Mouse (Mus musculus) ovary, postnatal 14 days (tissue): ENCODE measurements around the gene Sfta2.
A peak's percentile ranks its signal among the peaks of the same experiment; 100 is the strongest.

Experiments
- DNase-seq: peaks from one replicate; pipeline ENCODE4 v3.0.0; 2022; ENCODE audit warnings: low spot score

The Sfta2 gene

GRCm38 (mm10) chr17:35592131-35592530 lies 9.2 kb upstream of the Sfta2 start:
- no peak for DNase-seq

DNA sequence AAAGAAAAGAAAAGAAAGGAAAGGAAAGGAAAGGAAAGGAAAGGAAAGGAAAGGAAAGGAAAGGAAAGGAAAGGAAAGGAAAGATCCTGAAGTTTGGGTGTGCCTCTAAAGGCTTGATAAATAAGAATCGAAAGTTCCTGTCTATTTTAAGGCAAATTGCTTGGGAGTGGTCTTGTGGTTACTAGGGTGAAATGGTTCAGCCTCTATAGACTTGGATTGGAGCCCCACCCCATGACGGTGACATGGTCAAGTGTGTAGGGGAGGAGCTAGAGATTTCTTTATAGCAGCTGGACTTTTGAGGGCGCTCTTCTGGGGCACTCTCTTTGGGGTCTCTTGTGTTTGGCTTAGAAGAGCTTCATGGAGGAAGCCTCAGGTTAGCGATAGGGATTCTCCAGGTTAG lies 7.6 kb upstream of the Sfta2 start:
- DNase-seq, result no peak

DNA sequence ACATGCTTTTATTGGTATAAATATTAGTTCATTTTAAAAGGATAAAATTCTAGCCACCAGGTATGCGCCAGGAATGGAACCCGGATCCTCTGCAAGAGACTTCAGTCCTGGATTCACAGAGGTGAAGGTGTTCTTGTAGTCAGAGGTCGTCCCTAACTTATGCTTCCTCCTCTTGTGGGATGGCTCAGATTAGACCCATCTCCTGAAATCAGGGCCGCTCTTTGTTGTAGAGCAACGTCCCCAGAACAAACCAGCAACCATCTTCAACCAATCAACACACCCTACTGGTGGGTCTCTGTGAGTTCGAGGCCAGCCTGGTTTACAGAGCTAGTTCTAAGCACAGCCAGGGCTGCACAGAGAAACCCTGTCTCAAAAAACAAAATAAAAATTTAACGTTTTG lies 6.9 kb upstream of the Sfta2 start:
- DNase-seq, result no peak

DNA sequence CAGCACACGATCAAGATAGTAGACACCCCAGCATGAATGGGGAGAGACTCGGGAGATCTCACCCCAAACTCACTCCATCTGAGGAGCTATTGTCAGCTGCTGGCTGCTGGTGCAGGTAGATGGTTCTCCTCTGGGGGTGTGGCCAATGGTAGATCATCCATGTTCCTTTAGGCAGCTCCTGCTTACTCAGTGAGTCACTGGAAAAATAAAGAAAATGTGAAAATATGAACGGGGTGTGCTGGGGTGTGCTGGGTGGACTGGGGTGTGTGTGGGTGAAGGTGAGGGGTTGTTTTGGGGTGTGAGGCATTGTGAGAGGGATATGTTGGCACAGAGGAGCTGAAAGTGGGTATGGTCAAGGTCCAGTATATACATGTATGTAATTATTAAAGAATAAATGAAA lies 4.0 kb upstream of the Sfta2 start:
- DNase-seq, result no peak

- DNase-seq, result no peak
Measured at GRCm38 (mm10) chr17:35601736-35602354, 496 bp downstream of the Sfta2 start.

- DNase-seq, result no peak
Measured at GRCm38 (mm10) chr17:35617127-35617526, 15.8 kb downstream of the Sfta2 start.

DNA sequence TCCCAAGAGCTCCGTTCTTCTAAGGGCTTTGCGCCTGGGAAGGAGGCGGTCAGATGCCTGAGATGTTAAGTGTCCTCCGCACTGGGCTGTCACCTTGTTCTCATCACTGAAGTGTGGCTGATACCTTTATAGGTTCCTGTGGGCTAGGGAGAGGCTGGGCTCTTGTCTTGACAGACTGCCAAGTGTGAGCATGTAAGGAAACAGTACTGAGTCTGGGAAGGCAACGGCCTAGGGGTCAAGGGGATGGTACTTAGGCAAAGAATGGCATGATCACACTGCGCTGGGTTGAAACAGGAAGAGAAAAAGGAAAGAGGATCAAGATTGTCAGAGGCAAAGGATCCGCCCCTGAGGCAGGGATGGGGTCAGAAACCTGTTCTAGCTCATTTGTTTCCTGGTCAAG lies 25.2 kb downstream of the Sfta2 start, which contains the start of gene Gm9573:
Gene Gm9573, minus strand, starts transcription at position 101 of the 400 bp plus-strand sequence.
- no peak for DNase-seq

- no peak for DNase-seq
Measured at GRCm38 (mm10) chr17:35633992-35634391, 32.6 kb downstream of the Sfta2 start.

DNA sequence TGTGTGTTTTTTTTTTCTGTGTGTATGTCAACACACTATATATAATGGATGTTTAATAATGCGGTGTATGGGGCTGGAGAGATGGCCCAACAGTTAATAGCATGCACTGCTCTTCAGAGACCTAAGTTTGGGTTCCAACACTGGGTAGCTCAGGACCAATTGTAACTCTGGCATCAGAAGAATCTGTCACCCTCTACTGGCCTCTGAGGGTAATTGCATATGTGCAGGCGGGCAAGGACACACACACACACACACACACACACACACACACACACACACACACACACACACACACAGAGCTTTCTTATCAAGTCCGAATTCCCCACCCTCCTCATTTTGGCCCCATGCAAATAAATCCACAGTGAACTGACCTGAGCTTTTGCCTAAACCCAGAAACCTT lies 33.9 kb downstream of the Sfta2 start:
- DNase-seq, result no peak

GRCm38 (mm10) chr17:35635699-35636111 lies 34.4 kb downstream of the Sfta2 start:
- peak; percentile 69 for DNase-seq

DNA sequence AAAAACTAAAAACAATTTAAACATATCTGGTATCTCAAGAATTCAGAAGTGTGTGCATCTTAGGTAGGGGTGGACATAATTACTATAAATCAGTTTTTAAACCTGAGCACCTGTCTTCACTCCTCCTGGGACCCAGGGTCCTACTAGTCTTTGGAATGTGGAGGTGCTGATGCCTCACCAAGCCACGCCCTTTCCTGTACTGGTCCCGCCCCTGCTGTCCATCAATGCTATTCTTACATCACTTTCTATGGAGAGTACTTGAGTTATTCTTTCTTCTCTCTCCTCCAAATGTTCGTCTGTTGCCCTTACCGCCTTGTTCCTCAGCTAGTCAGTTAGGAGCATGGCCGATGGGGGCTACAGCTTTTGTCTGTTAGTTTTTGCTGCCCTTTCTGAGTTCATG lies 35.0 kb downstream of the Sfta2 start:
- DNase-seq, result no peak

DNA sequence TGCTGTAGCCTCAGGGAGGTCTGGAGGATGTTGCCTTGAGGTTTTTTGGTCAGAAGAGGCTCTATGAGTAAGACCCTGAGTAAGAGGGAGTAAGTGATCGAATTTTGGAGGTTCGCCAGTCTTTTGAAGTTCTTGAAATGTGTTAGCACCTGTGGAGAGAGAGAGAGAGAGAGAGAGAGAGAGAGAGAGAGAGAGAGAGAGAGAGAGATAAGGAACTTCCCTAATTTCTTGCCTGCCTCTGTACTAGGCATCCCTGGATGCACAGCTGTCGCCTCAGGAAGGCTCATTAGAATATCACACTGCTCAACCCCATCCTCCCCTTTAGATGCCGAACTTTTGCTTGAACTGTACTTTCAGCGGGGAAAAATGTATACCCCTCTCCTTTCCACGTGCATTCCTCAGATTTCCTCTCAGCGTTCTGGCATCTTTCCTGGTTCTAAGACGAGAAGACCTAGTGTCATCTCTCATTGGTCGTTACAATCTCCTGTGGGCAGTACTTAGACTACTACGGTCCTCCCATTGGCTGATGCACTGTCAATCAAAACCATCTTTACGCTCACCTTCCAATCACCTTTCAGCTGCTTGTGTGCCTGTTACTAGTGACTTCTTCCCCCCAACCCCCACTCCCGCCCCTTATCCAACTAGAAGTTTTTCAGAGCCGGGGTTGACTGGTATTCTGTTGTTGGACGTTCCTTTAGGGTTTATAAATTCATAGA lies 37.3 kb downstream of the Sfta2 start:
- peak; percentile 82 for DNase-seq

- no peak for DNase-seq
Measured at GRCm38 (mm10) chr17:35639352-35639751, 38.0 kb downstream of the Sfta2 start.

GRCm38 (mm10) chr17:35643609-35644236 lies 42.4 kb downstream of the Sfta2 start, which contains the start of gene Mucl3:
Gene Mucl3, minus strand, starts transcription at chr17:35643695.
- no peak for DNase-seq

GRCm38 (mm10) chr17:35649429-35649828 lies 48.1 kb downstream of the Sfta2 start:
- no peak for DNase-seq

- DNase-seq, result no peak
Measured at GRCm38 (mm10) chr17:35653086-35653485, 51.7 kb downstream of the Sfta2 start.

GRCm38 (mm10) chr17:35665957-35666515 lies 64.7 kb downstream of the Sfta2 start:
- peak; percentile 28 for DNase-seq

GRCm38 (mm10) chr17:35666851-35667256 lies 65.5 kb downstream of the Sfta2 start:
- DNase-seq, result no peak

- peak; percentile 98 for DNase-seq
Measured at GRCm38 (mm10) chr17:35667334-35668065, 66.2 kb downstream of the Sfta2 start, which contains the start of gene Vars2. Gene Vars2, minus strand, starts transcription at chr17:35667592.

DNA sequence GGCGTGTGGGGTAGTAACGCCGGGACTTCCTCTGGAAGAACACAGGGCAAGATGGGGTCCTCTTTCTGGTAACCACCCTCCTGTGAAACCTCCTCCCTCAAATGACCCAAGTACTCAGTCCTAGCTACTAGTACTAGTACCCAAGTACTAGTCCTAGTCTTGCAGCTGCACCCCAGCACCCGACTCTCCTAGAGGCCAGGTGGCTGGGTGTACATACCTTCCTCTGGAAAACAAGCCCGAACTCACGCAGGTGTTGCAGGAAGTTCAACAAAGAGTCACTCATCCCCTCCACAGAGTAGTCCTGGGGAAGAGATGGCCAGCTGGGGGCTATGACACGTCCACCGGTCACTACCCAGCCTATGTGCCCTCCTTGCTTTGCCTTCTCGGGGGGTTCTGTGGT lies 68.4 kb downstream of the Sfta2 start:
- no peak for DNase-seq

DNA sequence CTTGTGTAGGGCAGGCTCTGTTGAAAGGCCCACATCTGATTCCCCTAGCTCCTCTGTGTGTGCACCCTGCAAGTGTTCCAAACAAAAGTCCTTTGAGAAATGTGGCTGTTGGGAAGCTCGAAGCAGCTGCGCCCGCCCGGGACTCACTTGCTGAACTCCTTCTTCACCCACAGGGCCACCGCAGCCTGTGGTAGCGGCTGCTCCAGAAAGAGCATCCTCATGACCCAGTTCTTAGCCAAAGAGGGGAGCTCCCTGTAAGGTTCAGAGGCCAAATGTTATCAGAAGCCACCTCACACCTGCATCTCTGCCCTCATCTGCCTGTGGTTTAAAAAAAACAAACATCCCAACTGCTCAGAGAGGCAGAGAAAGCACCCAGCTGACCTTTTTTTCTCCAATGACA lies 70.5 kb downstream of the Sfta2 start:
- DNase-seq, result no peak

DNA sequence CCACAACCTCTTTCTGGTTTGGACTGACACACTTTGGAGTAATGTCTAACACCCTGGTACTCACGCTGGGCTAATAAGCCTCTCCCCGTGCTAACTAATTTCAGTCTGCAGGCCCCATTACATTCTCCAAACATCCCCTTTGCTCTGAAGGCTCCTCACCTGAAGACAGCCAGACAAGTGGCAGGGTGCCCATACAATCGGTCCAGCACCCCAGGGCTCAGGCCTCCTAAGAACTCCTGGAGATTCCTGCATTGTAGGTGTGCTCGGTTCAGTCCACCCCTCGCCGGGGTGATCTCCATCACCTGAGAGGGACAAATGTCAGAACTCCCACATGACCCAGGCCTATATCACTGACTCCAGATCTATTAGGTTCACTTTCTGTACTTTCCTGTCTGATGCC lies 71.2 kb downstream of the Sfta2 start:
- no peak for DNase-seq
